Mouse (Mus musculus) hindbrain, embryonic 16.5 days (tissue): ENCODE results near the gene Rfk. TPM values are rescaled to one million over a fixed set of nuclear protein-coding genes. Genes with fewer than 3 reads are reported as not detected.

Experiments
- ATAC-seq: fragments of 200-750 bp; cut with Nextera tagmentation; 2 replicates; pipeline ENCODE4 v1.8.0; 2017; ENCODE audit warnings: moderate TSS enrichment, moderate library complexity
- H3K27ac ChIP-seq: fragments of 300-500 bp; sonication (generic); 2 replicates; pipeline ENCODE4 v1.5.1; 2014; ENCODE audit warnings: low read depth, mild to moderate bottlenecking, control low read depth, low read length, moderate library complexity
- H3K27me3 ChIP-seq: fragments of 300-500 bp; sonication (generic); replicated peaks from 2 replicates; pipeline ENCODE4 v1.6.1; 2014; ENCODE audit warnings: low read length; ENCODE audit not compliant: control insufficient read depth, insufficient read depth
- H3K36me3 ChIP-seq: fragments of 300-500 bp; sonication (generic); 2 replicates; pipeline ENCODE4 v1.6.1; 2014; ENCODE audit warnings: mild to moderate bottlenecking, low read length, moderate library complexity, mixed read lengths; ENCODE audit not compliant: control insufficient read depth, insufficient read depth
- H3K4me1 ChIP-seq: fragments of 300-500 bp; sonication (generic); 2 replicates; pipeline ENCODE4 v1.6.1; 2014; ENCODE audit warnings: low read depth, low read length; ENCODE audit not compliant: control insufficient read depth, insufficient read depth
- H3K4me2 ChIP-seq: fragments of 300-500 bp; sonication (generic); 2 replicates; pipeline ENCODE4 v1.6.1; 2014; ENCODE audit warnings: mild to moderate bottlenecking, low read length, control low read depth, moderate library complexity
- H3K4me3 ChIP-seq: fragments of 300-500 bp; sonication (generic); 2 replicates; pipeline ENCODE4 v1.5.1; 2014; ENCODE audit warnings: mild to moderate bottlenecking, low read length, control low read depth, moderate library complexity
- H3K9ac ChIP-seq: fragments of 300-500 bp; sonication (generic); 2 replicates; pipeline ENCODE4 v1.6.1; 2014; ENCODE audit warnings: low read depth, mild to moderate bottlenecking, control low read depth, low read length, moderate library complexity
- H3K9me3 ChIP-seq: fragments of 300-500 bp; sonication (generic); 2 replicates; pipeline ENCODE4 v1.6.1; 2014; ENCODE audit warnings: mild to moderate bottlenecking, low read length, moderate library complexity; ENCODE audit not compliant: control insufficient read depth
- WGBS: fragments of 180-500 bp; shearing (Covaris S2); extraction: QIAGEN DNeasy Blood & Tissue Kit; methylation state at CpG from one replicate; pipeline ENCODE4 v1.1.7; 2014; 5-methylcytosine and 5-hydroxymethylcytosine counted together
- polyA plus RNA-seq: library from polyadenylated mRNA; unstranded; fragments of >200 nt; fragmentation: Nextera tagmentation; extraction: Ambion mirVana; gene quantifications from 2 replicates; pipeline ENCODE4 v1.2.1, GENCODE M21; 2015

Rfk gene
- polyA plus RNA-seq, 1 experiment from 2014 or later = 88.6 TPM

DNA sequence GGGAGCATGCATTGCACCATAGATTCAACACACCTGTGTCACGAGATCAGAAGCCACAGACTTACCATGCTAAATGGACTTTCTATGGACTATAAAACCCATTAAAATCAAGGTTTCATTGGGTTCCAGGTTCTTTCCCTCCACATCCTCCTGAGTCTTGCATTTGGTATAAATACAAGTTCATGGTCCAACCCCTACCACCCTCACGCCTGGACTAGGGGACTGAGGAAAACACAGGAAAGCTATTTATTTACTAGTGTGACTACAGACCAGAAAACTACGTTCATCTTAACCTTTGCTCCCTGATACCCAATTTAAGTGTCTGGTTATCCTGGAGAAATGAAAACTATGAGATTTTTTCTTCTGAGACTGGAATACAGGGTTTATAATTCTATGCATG lies 21.1 kb upstream of the Rfk start, which contains the start of gene Gcnt1:
Gene Gcnt1, minus strand, starts transcription at position 144 of the 400 bp plus-strand sequence.
- H3K9ac ChIP-seq = no peak within 1 kb of the TSS
- ATAC-seq = no peak
- WGBS = 87% methylated on average over 3 of the region's 3 CpGs
- H3K9me3 ChIP-seq = no peaks in the 10 kb centered on the region
- H3K27ac ChIP-seq = no peak within 1 kb of the TSS
- no peak within 1 kb of the TSS for H3K4me2 ChIP-seq
- no peaks in the 10 kb centered on the region for H3K36me3 ChIP-seq
- H3K4me1 ChIP-seq = no peaks in the 10 kb centered on the region
- H3K27me3 ChIP-seq = no peaks in the 10 kb centered on the region
- H3K4me3 ChIP-seq = no peak within 1 kb of the TSS

DNA sequence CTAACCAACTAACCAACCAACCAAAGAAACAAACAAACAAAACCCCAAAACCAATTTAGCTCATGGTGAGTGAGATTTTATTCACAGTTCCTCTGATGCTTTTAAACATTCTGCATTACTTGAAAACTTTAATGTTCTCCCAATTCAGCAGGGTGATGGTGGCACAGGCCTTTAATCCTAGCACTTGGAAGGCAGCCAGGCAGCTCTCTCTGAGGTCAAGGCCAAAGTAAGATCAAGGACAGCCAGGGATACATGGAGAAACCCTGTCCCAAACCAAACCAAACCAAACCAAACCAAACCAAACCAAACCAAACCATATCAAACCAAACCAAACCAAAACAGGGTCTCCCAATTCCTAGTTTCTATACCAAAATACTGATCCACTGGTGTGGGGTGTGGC lies 15.0 kb upstream of the Rfk start:
- Histone ChIP-seq H3K4me1 (no peaks in the 10 kb centered on the region), H3K4me2 (no peak overlapping the region), H3K9ac (no peak overlapping the region), H3K36me3 (no peaks in the 10 kb centered on the region), H3K27me3 (no peaks in the 10 kb centered on the region), H3K4me3 (no peak overlapping the region), H3K9me3 (no peaks in the 10 kb centered on the region), H3K27ac (no peak overlapping the region)
- ATAC-seq = no peak

DNA sequence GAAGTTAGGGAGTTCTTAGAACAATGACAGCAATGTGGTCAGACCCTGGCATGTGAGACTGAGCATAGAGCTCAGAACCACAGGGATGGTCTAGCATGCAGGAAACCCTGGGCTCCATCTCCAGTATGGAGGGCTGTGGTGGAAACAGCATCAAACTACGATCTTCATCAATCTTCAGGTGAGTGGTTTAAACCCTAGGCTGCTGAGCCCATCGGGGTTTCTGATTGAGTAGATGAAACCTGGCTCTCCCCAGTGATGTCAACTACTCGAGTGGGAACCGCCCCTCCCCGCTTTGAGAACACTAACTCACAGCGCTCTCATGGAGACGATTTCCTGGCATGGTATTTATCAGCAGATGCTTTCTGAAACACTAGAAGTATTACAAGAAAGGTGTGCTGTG lies 13.3 kb upstream of the Rfk start:
- H3K36me3 ChIP-seq = no peaks in the 10 kb centered on the region
- H3K9ac ChIP-seq = no peak overlapping the region
- no peak overlapping the region for H3K4me2 ChIP-seq
- WGBS = 78% methylated on average over 7 of the region's 7 CpGs
- H3K9me3 ChIP-seq = no peaks in the 10 kb centered on the region
- ATAC-seq = no peak
- no peaks in the 10 kb centered on the region for H3K27me3 ChIP-seq
- H3K4me1 ChIP-seq = no peaks in the 10 kb centered on the region
- no peak overlapping the region for H3K4me3 ChIP-seq
- H3K27ac ChIP-seq = no peak overlapping the region

DNA sequence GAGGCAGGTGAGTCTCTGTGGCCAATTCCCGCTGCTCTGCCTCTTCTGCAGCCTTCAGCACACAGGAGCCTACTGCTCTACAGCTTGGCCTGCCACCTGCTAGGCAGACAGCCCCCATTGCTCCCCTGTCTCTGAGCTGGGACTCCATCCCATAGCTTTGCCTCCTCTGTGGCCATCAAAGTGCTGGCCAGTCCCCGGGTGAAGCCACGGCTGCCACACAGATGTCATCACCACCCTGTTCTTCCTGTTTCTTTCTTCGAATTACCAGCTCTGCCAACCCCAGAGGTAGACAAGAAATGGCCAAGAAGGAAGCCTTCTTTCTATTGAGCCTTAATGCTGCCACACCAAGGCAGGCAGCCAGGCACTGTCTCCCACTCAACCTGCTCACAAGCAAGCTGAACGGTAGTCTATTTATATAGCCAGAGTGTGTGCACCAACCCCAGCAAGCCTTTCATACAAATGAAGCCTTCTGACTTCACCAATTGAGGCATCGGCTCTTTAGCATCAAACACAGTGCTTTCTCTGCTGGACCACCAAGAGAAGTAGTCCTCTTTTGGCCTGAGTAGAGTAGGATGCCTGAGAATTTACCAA lies 10.9 kb upstream of the Rfk start:
- Histone ChIP-seq H3K9ac (no peak overlapping the region), H3K9me3 (no peaks in the 10 kb centered on the region), H3K27ac (no peak overlapping the region), H3K4me2 (no peak overlapping the region), H3K27me3 (no peaks in the 10 kb centered on the region), H3K4me3 (no peak overlapping the region), H3K36me3 (no peaks in the 10 kb centered on the region), H3K4me1 (0 out of 2 replicates have a peak, but pooled peaks cover 3% of the 10 kb centered on the region)
- no peak for ATAC-seq
- 89% methylated on average over 6 of the region's 6 CpGs for WGBS

DNA sequence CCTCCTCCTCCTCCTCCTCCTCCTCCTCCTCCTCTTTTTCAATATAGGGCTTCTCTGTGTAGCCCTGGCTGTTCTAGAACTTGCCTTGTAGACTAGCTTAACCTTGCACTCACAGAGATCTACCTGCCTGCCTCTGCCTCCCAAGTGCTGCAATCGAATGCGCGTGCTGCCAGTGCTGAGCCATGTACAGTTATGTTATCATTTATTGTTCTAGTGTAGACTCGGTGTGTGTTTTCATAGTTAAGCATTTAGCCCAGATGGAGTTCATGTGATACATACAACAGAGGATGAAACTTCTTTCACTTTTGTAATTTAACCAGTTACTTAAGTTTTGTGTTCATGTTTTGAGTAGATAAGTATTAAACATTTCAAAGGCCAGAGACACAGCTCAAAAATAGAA lies 8.8 kb upstream of the Rfk start:
- ATAC-seq = no peak
- 96% methylated on average over 4 of the region's 4 CpGs for WGBS
- no peak overlapping the region for H3K4me2 ChIP-seq
- H3K27me3 ChIP-seq = no peaks in the 10 kb centered on the region
- no peak overlapping the region for H3K27ac ChIP-seq
- no peaks in the 10 kb centered on the region for H3K9me3 ChIP-seq
- no peak overlapping the region for H3K4me3 ChIP-seq
- no peak overlapping the region for H3K9ac ChIP-seq
- H3K4me1 ChIP-seq = 0 out of 2 replicates have a peak, but pooled peaks cover 3% of the 10 kb centered on the region
- no peaks in the 10 kb centered on the region for H3K36me3 ChIP-seq

DNA sequence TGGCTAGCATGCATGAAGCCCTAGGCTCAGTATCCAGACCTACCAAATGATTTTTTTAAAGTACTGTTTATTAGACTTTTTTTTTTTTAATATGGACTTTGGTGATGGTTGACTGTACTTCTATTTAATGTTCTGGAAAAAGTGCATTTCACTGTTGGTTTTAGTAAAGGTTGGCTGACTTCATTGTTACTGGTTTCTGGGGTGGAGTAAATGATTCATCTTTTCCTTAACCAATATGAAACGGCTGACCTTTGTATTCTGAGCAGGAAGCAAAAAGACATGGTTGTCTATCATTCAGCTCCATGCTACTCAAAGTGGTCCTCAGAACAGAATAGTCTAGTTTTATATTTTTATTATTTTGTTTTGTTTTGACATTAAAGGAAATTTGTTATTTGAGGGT lies 8.4 kb upstream of the Rfk start:
- H3K27ac ChIP-seq = no peak overlapping the region
- H3K27me3 ChIP-seq = no peaks in the 10 kb centered on the region
- no peak for ATAC-seq

DNA sequence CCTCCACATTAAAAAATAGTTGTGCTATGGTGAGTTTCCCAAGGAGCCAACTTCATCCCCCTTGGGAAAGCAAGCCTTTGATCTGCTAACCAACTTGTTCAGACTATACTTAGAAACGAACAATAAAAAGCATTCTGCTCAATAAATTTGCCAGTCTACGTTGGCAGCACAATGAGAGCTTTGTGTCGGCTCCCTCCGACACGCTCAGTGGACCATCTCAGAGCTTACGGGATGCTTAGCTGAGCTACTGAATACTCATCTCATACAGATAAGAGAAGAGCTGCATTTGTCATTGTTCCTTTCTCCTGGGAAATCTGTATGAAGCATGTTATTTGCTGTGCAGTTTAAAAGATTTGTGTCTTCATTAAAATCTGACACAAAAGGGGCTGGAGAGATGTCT lies 7.4 kb upstream of the Rfk start:
- 0 out of 2 replicates have a peak overlapping the region, but pooled peaks have one; percentile 19 for H3K4me2 ChIP-seq

More for the DNA sequence above, 8.4 kb upstream of the Rfk start:
- Histone ChIP-seq H3K9ac (no peak overlapping the region), H3K4me3 (no peak overlapping the region), H3K4me2 (no peak overlapping the region), H3K9me3 (no peaks in the 10 kb centered on the region), H3K36me3 (no peaks in the 10 kb centered on the region), H3K4me1 (0 out of 2 replicates have a peak, but pooled peaks cover 3% of the 10 kb centered on the region)
- 63% methylated on average over 1 of the region's 1 CpGs for whole genome bisulfite sequencing

DNA sequence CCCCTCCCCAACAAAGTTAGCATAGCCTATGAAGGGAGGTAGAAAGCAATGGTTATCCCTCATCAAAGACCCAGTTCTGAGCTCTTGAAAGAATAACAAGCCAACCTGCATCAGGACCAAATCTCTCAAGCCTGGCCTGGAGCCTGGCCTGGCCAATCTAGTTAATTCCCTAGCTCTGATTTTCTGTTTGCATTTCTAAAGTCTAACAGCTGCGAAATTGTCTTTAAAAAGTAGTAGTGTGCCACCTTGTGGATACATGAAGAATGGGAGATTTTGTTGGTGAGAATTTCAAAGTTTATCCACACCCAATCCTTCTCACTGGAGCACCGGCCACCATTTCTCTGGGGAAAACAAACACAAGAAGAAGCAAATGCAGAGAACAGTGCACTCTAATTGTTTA lies 5.4 kb upstream of the Rfk start:
- H3K4me2 ChIP-seq = no peak overlapping the region
- no peak overlapping the region for H3K4me3 ChIP-seq
- H3K27ac ChIP-seq = no peak overlapping the region
- peak; percentile 53; the same call in 1 of the 2 replicates for ATAC-seq
- 0 out of 2 replicates have a peak, but pooled peaks cover 3% of the 10 kb centered on the region for H3K4me1 ChIP-seq
- H3K9ac ChIP-seq = no peak overlapping the region
- H3K27me3 ChIP-seq = no peaks in the 10 kb centered on the region
- H3K9me3 ChIP-seq = no peaks in the 10 kb centered on the region
- 9% methylated on average over 2 of the region's 2 CpGs for WGBS
- H3K36me3 ChIP-seq = no peaks in the 10 kb centered on the region

More for the DNA sequence above, 7.4 kb upstream of the Rfk start:
- peak; percentile 70; the same call in 1 of the 2 replicates for ATAC-seq
- WGBS = 19% methylated on average over 6 of the region's 6 CpGs
- Histone ChIP-seq H3K36me3 (no peaks in the 10 kb centered on the region), H3K4me3 (no peak overlapping the region), H3K9ac (no peak overlapping the region), H3K9me3 (no peaks in the 10 kb centered on the region), H3K27ac (no peak overlapping the region), H3K27me3 (no peaks in the 10 kb centered on the region), H3K4me1 (0 out of 2 replicates have a peak, but pooled peaks cover 3% of the 10 kb centered on the region)

DNA sequence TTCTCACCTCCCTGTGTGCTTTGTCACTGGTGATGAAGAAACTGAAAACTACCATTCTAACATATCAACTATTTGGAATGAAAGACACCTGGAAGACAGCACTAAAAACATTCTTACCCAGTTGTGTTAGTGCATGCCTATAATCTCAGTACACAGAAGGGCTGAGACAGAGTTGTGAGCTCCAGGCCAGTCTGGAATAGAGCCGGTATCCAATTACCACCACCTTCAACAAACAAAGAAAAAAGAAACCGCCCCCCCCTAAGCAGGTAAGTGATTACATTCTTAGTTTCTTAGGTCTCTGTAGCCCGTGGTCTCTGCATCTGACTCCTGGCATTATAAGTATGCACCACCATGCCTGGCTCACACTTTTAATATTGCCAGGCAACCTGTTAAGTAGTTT lies 977 bp upstream of the Rfk start:
- no peak overlapping the region for H3K9ac ChIP-seq
- no peaks in the 10 kb centered on the region for H3K9me3 ChIP-seq
- no peak overlapping the region for H3K4me2 ChIP-seq
- 21% methylated on average over 3 of the region's 3 CpGs for WGBS
- ATAC-seq = no peak
- no peak overlapping the region for H3K27ac ChIP-seq
- no peak overlapping the region for H3K4me3 ChIP-seq
- H3K27me3 ChIP-seq = no peaks in the 10 kb centered on the region
- peaks cover 2% of the 10 kb centered on the region; the same call in 1 of the 2 replicates for H3K36me3 ChIP-seq
- H3K4me1 ChIP-seq = peaks cover 9% of the 10 kb centered on the region
